Mouse (Mus musculus): ENCODE results near the gene Nt5c2. TPM values are rescaled to one million over a fixed set of nuclear protein-coding genes. Genes with fewer than 3 reads are reported as not detected.

Nt5c2 gene
- polyA plus RNA-seq, 1 experiment from 2014 or later: 142 TPM

- Histone ChIP-seq H3K27me3 (ENCODE audit: control insufficient read depth, insufficient read depth, low read length) (no peaks in the 10 kb centered on the region), H3K9ac (ENCODE audit: low read length) (no peak overlapping the region), H3K4me2 (ENCODE audit: low read depth, low read length) (no peak overlapping the region), H3K9me3 (replicated peaks; ENCODE audit: control insufficient read depth, low read length) (no peaks in the 10 kb centered on the region), H3K4me1 (ENCODE audit: control insufficient read depth, insufficient read depth, low read length) (peaks cover 4% of the 10 kb centered on the region), H3K36me3 (ENCODE audit: control insufficient read depth, insufficient read depth) (peaks cover 9% of the 10 kb centered on the region; the same call in 1 of the 2 replicates), H3K27ac (ENCODE audit: low read length) (no peak overlapping the region), H3K4me3 (ENCODE audit: low read length) (no peak overlapping the region)
- ATAC-seq (replicated peaks; ENCODE audit: extremely low read depth, insufficient read depth, low FRiP score): no peak
Observed at GRCm38 (mm10) chr19:46905383-46905782, 109.6 kb downstream of the Nt5c2 start.

- Histone ChIP-seq H3K4me3 (ENCODE audit: low read length) (no peak overlapping the region), H3K9me3 (replicated peaks; ENCODE audit: control insufficient read depth, low read length) (no peaks in the 10 kb centered on the region), H3K4me1 (ENCODE audit: control insufficient read depth, insufficient read depth, low read length) (peaks cover 7% of the 10 kb centered on the region), H3K27ac (ENCODE audit: low read length) (no peak overlapping the region), H3K36me3 (ENCODE audit: control insufficient read depth, insufficient read depth) (peaks cover 9% of the 10 kb centered on the region; the same call in 1 of the 2 replicates), H3K4me2 (ENCODE audit: low read depth, low read length) (no peak overlapping the region), H3K9ac (ENCODE audit: low read length) (no peak overlapping the region), H3K27me3 (ENCODE audit: control insufficient read depth, insufficient read depth, low read length) (no peaks in the 10 kb centered on the region)
- WGBS: 83% methylated on average over 1 of the region's 1 CpGs
- no peak for ATAC-seq (replicated peaks; ENCODE audit: extremely low read depth, insufficient read depth, low FRiP score)
Observed at GRCm38 (mm10) chr19:46904907-46905306, 110.0 kb downstream of the Nt5c2 start.

GRCm38 (mm10) chr19:46903379-46903778 is 111.6 kb downstream of the Nt5c2 start:
- H3K9ac ChIP-seq (ENCODE audit: low read length): no peak overlapping the region
- no peak for ATAC-seq (replicated peaks; ENCODE audit: extremely low read depth, insufficient read depth, low FRiP score)
- H3K4me1 ChIP-seq (ENCODE audit: control insufficient read depth, insufficient read depth, low read length): peaks cover 14% of the 10 kb centered on the region
- peaks cover 11% of the 10 kb centered on the region for H3K36me3 ChIP-seq (ENCODE audit: control insufficient read depth, insufficient read depth)
- WGBS: 85% methylated on average over 5 of the region's 5 CpGs
- no peaks in the 10 kb centered on the region for H3K9me3 ChIP-seq (replicated peaks; ENCODE audit: control insufficient read depth, low read length)
- H3K27me3 ChIP-seq (ENCODE audit: control insufficient read depth, insufficient read depth, low read length): no peaks in the 10 kb centered on the region
- no peak overlapping the region for H3K4me3 ChIP-seq (ENCODE audit: low read length)
- no peak overlapping the region for H3K27ac ChIP-seq (ENCODE audit: low read length)
- no peak overlapping the region for H3K4me2 ChIP-seq (ENCODE audit: low read depth, low read length)

- no peak for ATAC-seq (replicated peaks; ENCODE audit: extremely low read depth, insufficient read depth, low FRiP score)
Observed at GRCm38 (mm10) chr19:46901323-46901722, 113.6 kb downstream of the Nt5c2 start.

GRCm38 (mm10) chr19:46900786-46901185 is 114.2 kb downstream of the Nt5c2 start:
- no peak overlapping the region for H3K4me3 ChIP-seq (ENCODE audit: low read length)
- H3K27ac ChIP-seq (ENCODE audit: low read length): no peak overlapping the region
- WGBS: 65% methylated on average over 6 of the region's 6 CpGs
- no peak overlapping the region for H3K9ac ChIP-seq (ENCODE audit: low read length)
- peaks cover 27% of the 10 kb centered on the region for H3K36me3 ChIP-seq (ENCODE audit: control insufficient read depth, insufficient read depth)
- H3K4me1 ChIP-seq (ENCODE audit: control insufficient read depth, insufficient read depth, low read length): peaks cover 14% of the 10 kb centered on the region
- H3K4me2 ChIP-seq (ENCODE audit: low read depth, low read length): no peak overlapping the region
- no peak for ATAC-seq (replicated peaks; ENCODE audit: extremely low read depth, insufficient read depth, low FRiP score)
- H3K27me3 ChIP-seq (ENCODE audit: control insufficient read depth, insufficient read depth, low read length): no peaks in the 10 kb centered on the region
- H3K9me3 ChIP-seq (replicated peaks; ENCODE audit: control insufficient read depth, low read length): peaks cover 5% of the 10 kb centered on the region

More at GRCm38 (mm10) chr19:46901323-46901722, 113.6 kb downstream of the Nt5c2 start:
- no peak overlapping the region for H3K4me2 ChIP-seq (ENCODE audit: low read depth, low read length)
- H3K27ac ChIP-seq (ENCODE audit: low read length): no peak overlapping the region
- peaks cover 14% of the 10 kb centered on the region for H3K4me1 ChIP-seq (ENCODE audit: control insufficient read depth, insufficient read depth, low read length)
- H3K9ac ChIP-seq (ENCODE audit: low read length): no peak overlapping the region
- peaks cover 5% of the 10 kb centered on the region for H3K9me3 ChIP-seq (replicated peaks; ENCODE audit: control insufficient read depth, low read length)
- peaks cover 23% of the 10 kb centered on the region for H3K36me3 ChIP-seq (ENCODE audit: control insufficient read depth, insufficient read depth)
- 77% methylated on average over 5 of the region's 5 CpGs for WGBS
- no peaks in the 10 kb centered on the region for H3K27me3 ChIP-seq (ENCODE audit: control insufficient read depth, insufficient read depth, low read length)
- H3K4me3 ChIP-seq (ENCODE audit: low read length): no peak overlapping the region

GRCm38 (mm10) chr19:46899871-46900270 is 115.1 kb downstream of the Nt5c2 start:
- Histone ChIP-seq H3K9ac (ENCODE audit: low read length) (no peak overlapping the region), H3K4me1 (ENCODE audit: control insufficient read depth, insufficient read depth, low read length) (peaks cover 14% of the 10 kb centered on the region), H3K9me3 (replicated peaks; ENCODE audit: control insufficient read depth, low read length) (peaks cover 5% of the 10 kb centered on the region), H3K4me2 (ENCODE audit: low read depth, low read length) (no peak overlapping the region), H3K36me3 (ENCODE audit: control insufficient read depth, insufficient read depth) (peaks cover 27% of the 10 kb centered on the region), H3K27me3 (ENCODE audit: control insufficient read depth, insufficient read depth, low read length) (no peaks in the 10 kb centered on the region), H3K4me3 (ENCODE audit: low read length) (no peak overlapping the region), H3K27ac (ENCODE audit: low read length) (no peak overlapping the region)
- WGBS: 39% methylated on average over 5 of the region's 5 CpGs
- ATAC-seq (replicated peaks; ENCODE audit: extremely low read depth, insufficient read depth, low FRiP score): no peak

GRCm38 (mm10) chr19:46899306-46899705 is 115.6 kb downstream of the Nt5c2 start:
- Histone ChIP-seq H3K9me3 (replicated peaks; ENCODE audit: control insufficient read depth, low read length) (peaks cover 5% of the 10 kb centered on the region), H3K4me2 (ENCODE audit: low read depth, low read length) (no peak overlapping the region), H3K9ac (ENCODE audit: low read length) (no peak overlapping the region), H3K4me1 (ENCODE audit: control insufficient read depth, insufficient read depth, low read length) (peaks cover 14% of the 10 kb centered on the region), H3K27ac (ENCODE audit: low read length) (peak overlapping the region; percentile 63; the same call in 1 of the 2 replicates), H3K27me3 (ENCODE audit: control insufficient read depth, insufficient read depth, low read length) (no peaks in the 10 kb centered on the region), H3K36me3 (ENCODE audit: control insufficient read depth, insufficient read depth) (peaks cover 29% of the 10 kb centered on the region), H3K4me3 (ENCODE audit: low read length) (no peak overlapping the region)
- WGBS: 24% methylated on average over 5 of the region's 5 CpGs
- ATAC-seq (replicated peaks; ENCODE audit: extremely low read depth, insufficient read depth, low FRiP score): no peak

- H3K27me3 ChIP-seq (ENCODE audit: control insufficient read depth, insufficient read depth, low read length): no peaks in the 10 kb centered on the region
- H3K36me3 ChIP-seq (ENCODE audit: control insufficient read depth, insufficient read depth): peaks cover 26% of the 10 kb centered on the region
- H3K4me2 ChIP-seq (ENCODE audit: low read depth, low read length): no peak overlapping the region
- H3K9me3 ChIP-seq (replicated peaks; ENCODE audit: control insufficient read depth, low read length): peaks cover 5% of the 10 kb centered on the region
- H3K4me1 ChIP-seq (ENCODE audit: control insufficient read depth, insufficient read depth, low read length): peaks cover 14% of the 10 kb centered on the region
- H3K9ac ChIP-seq (ENCODE audit: low read length): no peak overlapping the region
- 64% methylated on average over 5 of the region's 5 CpGs for WGBS
- H3K27ac ChIP-seq (ENCODE audit: low read length): no peak overlapping the region
- H3K4me3 ChIP-seq (ENCODE audit: low read length): no peak overlapping the region
- no peak for ATAC-seq (replicated peaks; ENCODE audit: extremely low read depth, insufficient read depth, low FRiP score)
Observed at GRCm38 (mm10) chr19:46898222-46898621, 116.7 kb downstream of the Nt5c2 start.

- no peak overlapping the region for H3K4me2 ChIP-seq (ENCODE audit: low read depth, low read length)
- no peak for ATAC-seq (replicated peaks; ENCODE audit: extremely low read depth, insufficient read depth, low FRiP score)
- no peak overlapping the region for H3K4me3 ChIP-seq (ENCODE audit: low read length)
- WGBS: 87% methylated on average over 3 of the region's 3 CpGs
- peaks cover 5% of the 10 kb centered on the region for H3K9me3 ChIP-seq (replicated peaks; ENCODE audit: control insufficient read depth, low read length)
- peaks cover 14% of the 10 kb centered on the region for H3K4me1 ChIP-seq (ENCODE audit: control insufficient read depth, insufficient read depth, low read length)
- no peaks in the 10 kb centered on the region for H3K27me3 ChIP-seq (ENCODE audit: control insufficient read depth, insufficient read depth, low read length)
- H3K36me3 ChIP-seq (ENCODE audit: control insufficient read depth, insufficient read depth): peaks cover 32% of the 10 kb centered on the region
- H3K9ac ChIP-seq (ENCODE audit: low read length): no peak overlapping the region
- H3K27ac ChIP-seq (ENCODE audit: low read length): no peak overlapping the region
Observed at GRCm38 (mm10) chr19:46897135-46897534, 117.8 kb downstream of the Nt5c2 start.
